Mouse (Mus musculus) C2C12 (cell line): ENCODE measurements around the gene Gm4070. TPM values are rescaled to one million over a fixed set of nuclear protein-coding genes. Genes with fewer than 3 reads are reported as not detected.
"Not testable (repeated sequence)": the region's sequence is repeated elsewhere in the genome, so short reads cannot be mapped to it uniquely, and the experiment has no call there.

ENCODE experiments used
- H3K27me3 ChIP-seq: one replicate; pipeline ENCODE4 v1.6.1; 2011; ENCODE audit not compliant: control insufficient read depth, insufficient read depth, insufficient read length
- H3K36me3 ChIP-seq: one replicate; pipeline ENCODE4 v1.6.1; 2011; ENCODE audit not compliant: control insufficient read depth, insufficient read depth
- H3K4me3 ChIP-seq: one replicate; pipeline ENCODE4 v1.5.1; 2011; ENCODE audit warnings: mild to moderate bottlenecking, control low read depth; ENCODE audit not compliant: poor library complexity, insufficient read depth, severe bottlenecking
- H3K79me2 ChIP-seq: one replicate; pipeline ENCODE4 v1.6.1; 2011; ENCODE audit not compliant: control insufficient read depth, insufficient read depth
- H3K79me3 ChIP-seq: one replicate; pipeline ENCODE4 v1.6.1; 2011; ENCODE audit warnings: low read depth, control low read depth
- H3ac ChIP-seq: one replicate; pipeline ENCODE3; 2011; ENCODE audit warnings: low read depth; ENCODE audit not compliant: control insufficient read depth, insufficient read length
- long read RNA-seq, 2 experiments: library from polyadenylated mRNA; unstranded; transcript quantifications; one replicate each; pipeline ENCODE4 v2.0.0; 2019 to 2020
- polyA plus RNA-seq: library from polyadenylated mRNA; unstranded; fragments of >200 nt; fragmentation: generic; extraction: Trizol; gene quantifications from one replicate; pipeline ENCODE4 v1.2.1, GENCODE M21; 2012; ENCODE audit warnings: missing spikeins

Gm4070 gene
- 0.02 TPM for polyA plus RNA-seq
- long read RNA-seq, experiment 1 = 0 reads
- long read RNA-seq, experiment 2, partial matches to known transcripts = 1 of 1 reads
- long read RNA-seq, experiment 2, other reads (novel, unspliced or antisense) = 0 of 1 reads

DNA sequence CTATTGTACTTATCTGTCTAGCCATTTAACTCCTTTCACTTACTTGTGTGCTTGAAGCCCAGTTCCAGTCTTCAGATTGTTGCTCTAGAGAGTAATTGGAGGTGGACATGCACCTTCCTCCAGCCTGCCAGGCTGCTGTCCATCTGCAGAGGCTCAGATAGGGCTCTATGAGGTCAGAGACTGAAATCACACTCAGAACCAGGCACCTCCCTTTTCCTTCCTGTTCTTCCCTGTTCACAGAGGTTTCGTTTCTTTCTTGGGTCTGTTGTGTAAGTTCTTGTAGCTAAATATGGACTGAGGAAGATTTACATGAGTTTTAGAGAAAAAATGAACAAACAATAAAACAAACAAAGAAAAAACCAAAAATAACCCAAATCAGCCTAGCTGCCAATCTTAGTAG, at the start of gene Gm4070:
TSS of gene Gm4070 (minus strand) at position 156 of the 400 bp plus-strand sequence.
- H3K27me3 ChIP-seq = not testable (repeated sequence)

DNA sequence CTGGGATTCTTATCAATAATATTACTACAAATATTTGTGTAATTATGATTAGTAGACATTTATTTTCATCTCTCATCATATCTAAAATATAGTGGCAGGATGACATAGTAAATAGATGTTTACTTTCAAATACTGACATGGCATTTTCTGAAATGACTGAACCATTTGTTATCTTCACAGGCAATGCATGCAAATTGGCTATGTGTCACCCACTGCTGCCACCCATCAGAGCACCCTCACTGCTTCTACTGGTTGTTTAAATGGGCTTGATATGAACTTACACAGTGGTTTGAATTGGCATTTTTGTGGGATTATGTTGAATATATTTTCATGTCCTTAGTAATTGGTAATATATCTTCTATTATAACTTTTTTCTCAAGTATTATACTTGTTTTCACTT, 773 bp upstream of the Gm4070 start:
- not testable (repeated sequence) for H3K4me3 ChIP-seq, H3K27me3 ChIP-seq, H3ac ChIP-seq, H3K36me3 ChIP-seq, H3K79me2 ChIP-seq, H3K79me3 ChIP-seq

More for the DNA sequence above, at the start of gene Gm4070:
- H3K4me3 ChIP-seq, H3K36me3 ChIP-seq, H3K79me3 ChIP-seq, H3ac ChIP-seq, H3K79me2 ChIP-seq: not testable (repeated sequence)

DNA sequence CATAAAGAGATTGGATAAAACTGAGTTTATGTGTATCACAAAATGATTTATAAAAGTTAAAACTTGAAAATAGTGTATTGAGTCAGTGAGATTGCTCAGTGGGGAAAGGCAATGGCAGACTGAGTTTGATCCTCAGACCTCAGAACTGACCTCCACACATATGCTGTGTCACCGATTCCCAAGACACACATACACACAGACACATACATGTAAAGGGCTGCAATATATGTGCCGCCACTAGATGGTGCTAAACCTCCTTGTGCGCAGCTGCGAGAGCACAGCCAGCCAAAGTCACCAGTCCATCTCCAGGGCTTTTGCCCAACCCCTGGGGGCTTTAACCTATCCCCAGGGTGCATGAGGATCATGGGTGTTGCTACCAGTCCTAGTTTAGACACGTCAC, 1.4 kb downstream of the Gm4070 start:
- H3K36me3 ChIP-seq, H3K79me3 ChIP-seq, H3K79me2 ChIP-seq, H3ac ChIP-seq, H3K27me3 ChIP-seq, H3K4me3 ChIP-seq: not testable (repeated sequence)

DNA sequence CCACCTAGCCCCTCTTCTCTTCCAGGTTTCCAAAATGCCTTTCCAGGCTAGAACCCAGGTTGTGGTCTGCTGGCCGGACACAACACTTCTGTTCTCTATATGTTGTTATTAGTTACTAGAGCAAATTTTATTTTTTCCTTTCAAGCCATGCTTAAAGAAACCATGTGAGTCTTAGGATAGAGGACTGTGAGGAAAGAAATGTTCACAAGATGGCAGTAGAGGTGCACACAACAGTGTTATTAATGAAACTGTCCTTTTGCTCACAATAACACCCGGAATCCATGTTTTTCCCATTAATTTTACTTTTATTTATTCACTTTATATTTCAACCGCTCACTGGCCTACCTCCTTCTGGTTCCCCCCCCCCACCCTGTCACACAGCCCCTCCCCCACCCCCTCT, 8.5 kb downstream of the Gm4070 start:
- not testable (repeated sequence) for H3K4me3 ChIP-seq, H3K79me2 ChIP-seq, H3K79me3 ChIP-seq, H3K27me3 ChIP-seq, H3ac ChIP-seq, H3K36me3 ChIP-seq

DNA sequence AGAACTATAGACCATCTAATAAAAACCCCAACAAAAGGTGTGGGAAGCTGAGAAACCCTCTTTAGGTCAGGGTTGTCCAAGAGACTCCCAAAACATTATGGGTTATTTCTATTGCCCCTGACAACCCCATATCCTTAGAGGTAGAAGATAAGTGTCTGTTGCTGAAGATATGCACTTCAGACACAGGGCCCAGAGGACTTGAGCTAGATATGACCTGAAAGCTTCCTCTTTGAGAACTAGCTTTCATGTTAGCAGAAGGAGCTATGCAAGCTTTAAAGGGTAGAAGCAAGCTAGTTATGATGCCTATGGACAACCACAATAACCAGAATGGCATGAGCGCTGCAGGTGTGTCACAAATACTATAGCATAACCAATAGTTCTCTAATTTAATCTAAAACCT, 21.6 kb downstream of the Gm4070 start:
- not testable (repeated sequence) for H3K27me3 ChIP-seq, H3ac ChIP-seq

DNA sequence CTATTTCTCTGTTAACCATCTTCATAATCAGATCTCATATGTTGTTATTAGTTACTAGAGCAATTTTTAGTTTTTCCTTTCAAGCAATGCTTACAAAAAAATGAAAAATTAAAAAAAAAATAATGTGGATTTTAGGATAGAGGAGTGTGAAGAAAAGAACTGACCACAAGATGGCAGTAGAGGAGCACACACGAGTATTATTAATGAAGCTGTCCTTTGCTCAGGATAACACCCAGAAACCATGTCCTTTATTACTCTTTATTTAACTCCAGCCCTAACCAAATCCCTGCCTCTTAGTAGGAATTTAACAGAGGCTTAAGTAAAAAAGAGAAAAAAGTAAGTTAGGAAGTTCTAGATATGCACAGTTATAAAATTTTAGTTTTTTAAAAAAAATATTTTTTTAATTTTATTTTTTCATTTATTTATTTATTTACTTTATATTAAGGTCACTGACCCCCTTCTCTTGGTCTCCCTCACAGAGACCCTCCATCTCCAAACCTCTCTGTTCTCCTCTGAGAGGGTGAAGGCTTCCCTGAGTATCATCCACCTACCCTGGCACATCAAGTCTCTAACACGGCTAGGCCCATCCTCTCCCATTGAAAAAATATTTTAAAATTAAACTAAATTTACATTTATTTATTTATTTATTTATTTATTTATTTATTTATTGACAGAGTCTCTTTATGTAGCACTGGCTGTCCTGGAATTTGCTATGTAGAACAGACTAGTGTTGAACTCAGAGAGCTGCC, 70.0 kb downstream of the Gm4070 start:
- not testable (repeated sequence) for H3K79me2 ChIP-seq, H3K79me3 ChIP-seq, H3K36me3 ChIP-seq, H3ac ChIP-seq, H3K27me3 ChIP-seq, H3K4me3 ChIP-seq

More for the DNA sequence above, 21.6 kb downstream of the Gm4070 start:
- H3K79me2 ChIP-seq, H3K36me3 ChIP-seq, H3K4me3 ChIP-seq, H3K79me3 ChIP-seq: not testable (repeated sequence)

DNA sequence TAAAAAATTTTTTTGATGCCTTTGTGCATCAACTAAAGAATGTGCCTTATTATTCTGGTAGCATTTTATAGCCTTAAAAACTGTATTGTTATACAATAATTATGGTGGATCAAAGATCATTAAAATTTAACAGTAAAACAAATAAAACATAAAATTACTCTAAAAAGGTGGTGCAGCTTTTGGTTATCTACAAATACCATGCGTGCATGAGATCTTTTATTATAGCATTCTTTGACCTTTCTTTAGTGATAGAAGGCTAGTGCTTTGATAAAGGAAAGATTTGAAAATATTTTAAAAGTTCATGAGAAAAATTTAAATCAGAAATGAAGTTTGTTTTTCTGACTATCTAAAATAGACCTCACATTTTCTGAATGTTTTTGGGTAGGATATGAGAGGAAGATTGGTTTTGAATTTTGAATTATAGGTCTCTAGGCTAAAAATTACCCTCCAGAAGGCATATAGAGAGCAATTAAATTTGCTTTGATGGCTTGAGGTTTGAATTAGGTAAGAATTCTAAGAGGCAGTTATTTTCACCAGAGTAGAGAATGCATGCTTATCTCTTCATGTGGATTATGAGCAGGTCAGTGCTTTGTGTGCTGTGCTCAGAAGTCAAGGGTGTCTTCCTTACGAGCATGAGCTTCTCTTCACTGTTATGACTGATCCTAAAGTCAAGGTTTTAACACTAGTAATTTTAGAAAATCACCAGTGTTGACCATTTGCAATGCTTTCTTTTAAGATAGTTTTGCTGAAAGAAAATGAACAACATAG, 73.9 kb downstream of the Gm4070 start:
- not testable (repeated sequence) for H3K79me3 ChIP-seq, H3K4me3 ChIP-seq, H3K27me3 ChIP-seq, H3ac ChIP-seq, H3K36me3 ChIP-seq, H3K79me2 ChIP-seq

DNA sequence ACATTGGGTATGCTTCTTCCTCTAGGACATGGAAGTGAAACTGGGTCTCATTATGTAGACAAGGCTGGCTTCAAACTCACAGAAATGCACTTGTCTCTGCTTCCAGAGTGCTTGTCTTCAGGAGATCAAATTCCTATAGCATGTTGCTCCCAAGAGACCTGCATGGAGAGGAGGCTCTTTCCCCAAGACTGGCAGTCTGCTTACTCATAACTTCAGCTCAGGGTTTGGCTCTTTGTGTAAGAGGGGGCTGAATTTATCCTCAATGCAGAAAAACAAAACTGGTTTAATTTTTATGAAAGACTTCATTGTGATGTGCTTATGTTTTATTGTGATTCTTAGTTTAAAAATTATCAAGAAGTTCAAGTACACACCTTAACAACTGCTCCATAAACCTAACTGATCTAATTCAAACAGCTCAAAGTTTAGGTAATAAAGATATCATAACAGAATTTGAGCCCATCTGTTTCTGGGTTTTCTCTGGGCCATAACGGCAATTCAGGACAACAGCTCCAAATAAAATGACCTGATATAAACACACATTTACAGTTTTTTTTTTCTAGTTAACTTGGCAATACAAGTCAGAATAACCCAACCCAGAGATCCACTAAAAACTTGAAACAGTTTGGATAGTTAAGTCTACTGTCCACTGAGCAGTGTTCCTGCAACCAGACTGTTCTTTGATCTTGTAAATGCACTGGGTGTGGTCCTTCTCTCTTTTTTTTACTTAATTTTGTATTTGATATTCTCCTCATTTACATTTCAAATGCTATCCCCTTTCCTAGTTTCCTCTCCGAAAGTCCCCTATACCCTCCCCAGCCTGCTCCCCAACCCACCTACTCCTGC, 97.8 kb downstream of the Gm4070 start:
- not testable (repeated sequence) for H3K27me3 ChIP-seq, H3K79me3 ChIP-seq, H3K4me3 ChIP-seq, H3ac ChIP-seq, H3K79me2 ChIP-seq, H3K36me3 ChIP-seq

Other genes with a start within 250 kb of the Gm4070 start
- gene Ilk, start 217.4 kb downstream of the Gm4070 start, polyA plus RNA-seq = 375 TPM
- gene Rrp8, start 216.6 kb downstream of the Gm4070 start, polyA plus RNA-seq = 35.8 TPM
- gene Taf10, start 209.6 kb downstream of the Gm4070 start, polyA plus RNA-seq = 327 TPM
- 41.6 TPM for gene Tpp1, start 201.7 kb downstream of the Gm4070 start, polyA plus RNA-seq
- gene Dchs1, start 166.3 kb downstream of the Gm4070 start, polyA plus RNA-seq = 1.8 TPM
- gene Mrpl17, start 142.9 kb downstream of the Gm4070 start, polyA plus RNA-seq = 554 TPM